Mouse (Mus musculus) MEL (cell line): ENCODE results near the gene Tnfaip2.

Experiments
- CTCF ChIP-seq, 3 experiments: IDR thresholded peaks in 2 of 3; conservative IDR thresholded peaks in 1 of 3; 2 replicates each; pipeline ENCODE4 v1.5.1; 2011 to 2012; ENCODE audit warnings: low read length in 3 of 3, low read depth in 2 of 3, mild to moderate bottlenecking in 2 of 3, improper control_type of control experiment in 1 of 3, inconsistent platforms in 1 of 3, mixed read lengths in 1 of 3, moderate library complexity in 1 of 3; ENCODE audit not compliant: control insufficient read depth in 1 of 3, insufficient read depth in 1 of 3, poor library complexity in 1 of 3, severe bottlenecking in 1 of 3
- EP300 ChIP-seq, 2 experiments: IDR thresholded peaks; 2 replicates each; pipeline ENCODE4 v1.6.1; 2011; ENCODE audit warnings: improper control_type of control experiment in 2 of 2, low read length in 2 of 2, low read depth in 1 of 2, mild to moderate bottlenecking in 1 of 2
- JUND ChIP-seq: IDR thresholded peaks from 2 replicates; pipeline ENCODE4 v1.6.1; 2011; ENCODE audit warnings: low read depth, mild to moderate bottlenecking, improper control_type of control experiment, low read length
- KAT2A ChIP-seq: conservative IDR thresholded peaks from 2 replicates; pipeline ENCODE4 v1.6.1; 2012; ENCODE audit warnings: low read depth, low read length, improper control_type of control experiment, inconsistent platforms
- MEF2A ChIP-seq: IDR thresholded peaks from 2 replicates; pipeline ENCODE4 v1.6.1; 2014; ENCODE audit warnings: low read depth, mild to moderate bottlenecking, inconsistent platforms, low read length, improper control_type of control experiment; ENCODE audit not compliant: poor library complexity, insufficient replicate concordance, severe bottlenecking; ENCODE audit errors: extremely low read depth
- NRF1 ChIP-seq: IDR thresholded peaks from 2 replicates; pipeline ENCODE4 v1.6.1; 2014; ENCODE audit warnings: low read depth, mild to moderate bottlenecking, inconsistent platforms, low read length, improper control_type of control experiment, moderate library complexity; ENCODE audit not compliant: poor library complexity, insufficient read depth, severe bottlenecking
- POLR2AphosphoS5 ChIP-seq: IDR thresholded peaks from 2 replicates; pipeline ENCODE4 v1.6.1; 2012; ENCODE audit warnings: low read depth, borderline replicate concordance, mild to moderate bottlenecking, inconsistent platforms, low read length, moderate library complexity, mixed read lengths
- SIN3A ChIP-seq: IDR thresholded peaks from 2 replicates; pipeline ENCODE4 v1.6.1; 2012; ENCODE audit warnings: low read length, improper control_type of control experiment, inconsistent platforms
- TCF12 ChIP-seq: IDR thresholded peaks from 2 replicates; pipeline ENCODE4 v1.6.1; 2014; ENCODE audit warnings: low read depth, mild to moderate bottlenecking, inconsistent platforms, low read length, improper control_type of control experiment, moderate library complexity

- TF ChIP-seq TCF12 = no peak
- TF ChIP-seq MEF2A = no peak
- TF ChIP-seq SIN3A = no peak
- TF ChIP-seq KAT2A = no peak
- TF ChIP-seq JUND = no peak
- TF ChIP-seq CTCF (IDR thresholded peaks at IDR 0.05 in 2 of 3, conservative IDR thresholded peaks at IDR 0.05 in 1 of 3; ENCODE audit: control insufficient read depth in 1 of 3, insufficient read depth in 1 of 3, low read depth in 2 of 3, low read length in 3 of 3, poor library complexity in 1 of 3, severe bottlenecking in 1 of 3) = no peak
- no peak for TF ChIP-seq POLR2AphosphoS5
- no peak for TF ChIP-seq NRF1
- no peak for TF ChIP-seq EP300 (IDR thresholded peaks at IDR 0.05; ENCODE audit: low read depth in 1 of 2, low read length in 2 of 2)
Measured at GRCm38 (mm10) chr12:111455860-111456259, 13.6 kb downstream of the Tnfaip2 start.
